Mouse (Mus musculus) frontal cortex, adult 2 months (tissue): ENCODE data around the gene Serpinb9c. TPM values are rescaled to one million over a fixed set of nuclear protein-coding genes. Genes with fewer than 3 reads are reported as not detected.
"Not testable (repeated sequence)": the region's sequence is repeated elsewhere in the genome, so short reads cannot be mapped to it uniquely, and the experiment has no call there.

Experiments used
- DNase-seq, 2 experiments: peaks; one replicate each; pipeline ENCODE4 v3.0.0; 2022; ENCODE audit warnings: low spot score in 1 of 2; ENCODE audit errors: extremely low spot score in 1 of 2
- polyA plus RNA-seq: library from polyadenylated mRNA; depleted of rRNA; stranded (reverse); fragments of >200 nt; gene quantifications from 2 replicates; pipeline ENCODE4 v1.2.3, GENCODE M21; 2012; rRNA removed

Serpinb9c gene
- polyA plus RNA-seq, result 0.08 and 0.17 TPM in 2 replicates

- no peak for DNase-seq
Observed at GRCm38 (mm10) chr13:33159642-33160041, at the start of gene Serpinb9c. Gene Serpinb9c, minus strand, starts transcription at chr13:33159742.

- peak in 1 of 2 experiments; percentile 3 for DNase-seq
Observed at GRCm38 (mm10) chr13:33199740-33200139, 40.2 kb upstream of the Serpinb9c start.

- DNase-seq, result no peak
Observed at GRCm38 (mm10) chr13:33192659-33193058, 33.1 kb upstream of the Serpinb9c start, which contains the start of gene Serpinb9d. Gene Serpinb9d, plus strand, starts transcription at chr13:33192959.

- DNase-seq, result not testable (repeated sequence)
Observed at GRCm38 (mm10) chr13:33190486-33190885, 30.9 kb upstream of the Serpinb9c start.

- DNase-seq, result no peak
Observed at GRCm38 (mm10) chr13:33141435-33141834, 18.1 kb downstream of the Serpinb9c start.

- DNase-seq, result peak in 1 of 2 experiments; percentile 34
Observed at GRCm38 (mm10) chr13:33137717-33138116, 21.8 kb downstream of the Serpinb9c start.

GRCm38 (mm10) chr13:33113054-33113453 is 46.5 kb downstream of the Serpinb9c start:
- no peak for DNase-seq

GRCm38 (mm10) chr13:33105626-33106025 is 53.9 kb downstream of the Serpinb9c start:
- DNase-seq, result no peak

Other genes with a start within 250 kb of the Serpinb9c start
- gene Serpinb6b, start 194.5 kb downstream of the Serpinb9c start, polyA plus RNA-seq, result 2.1 and 2.3 TPM in 2 replicates
- gene Serpinb9, start 156.5 kb downstream of the Serpinb9c start, polyA plus RNA-seq, result 5.6 and 6.4 TPM in 2 replicates
- 0.20 and 0.42 TPM in 2 replicates for gene Serpinb9b, start 132.3 kb downstream of the Serpinb9c start, polyA plus RNA-seq
- 0.50 and 0.74 TPM in 2 replicates for gene Serpinb1b, start 81.2 kb downstream of the Serpinb9c start, polyA plus RNA-seq
- 0.06 and 0.32 TPM in 2 replicates for gene Serpinb9d, start 33.2 kb upstream of the Serpinb9c start, polyA plus RNA-seq
- 0.92 and 1.4 TPM in 2 replicates for gene Serpinb9e, start 89.9 kb upstream of the Serpinb9c start, polyA plus RNA-seq
- gene Serpinb9f, start 164.3 kb upstream of the Serpinb9c start, polyA plus RNA-seq, result 0.06 and 0.40 TPM in 2 replicates
- not detected in 2 replicates for gene Gm11397, start 236.0 kb upstream of the Serpinb9c start, polyA plus RNA-seq